Mouse (Mus musculus) myocyte (in vitro differentiated cells): ENCODE results near the gene Hibadh. TPM values are rescaled to one million over a fixed set of nuclear protein-coding genes. Genes with fewer than 3 reads are reported as not detected.

Experiments used
- H3K27me3 ChIP-seq: one replicate; pipeline ENCODE4 v1.6.1; 2011; ENCODE audit not compliant: control insufficient read depth, insufficient read depth, insufficient read length
- H3K36me3 ChIP-seq: one replicate; pipeline ENCODE4 v1.6.1; 2011; ENCODE audit not compliant: control insufficient read depth, insufficient read depth
- H3K4me2 ChIP-seq: one replicate; pipeline ENCODE4 v1.6.1; 2011; ENCODE audit warnings: low read depth, control low read depth
- H3K4me3 ChIP-seq: one replicate; pipeline ENCODE4 v1.5.1; 2011; ENCODE audit warnings: mild to moderate bottlenecking, control low read depth, moderate library complexity
- H3K79me2 ChIP-seq: one replicate; pipeline ENCODE4 v1.6.1; 2011; ENCODE audit not compliant: control insufficient read depth, insufficient read depth
- H3ac ChIP-seq: one replicate; pipeline ENCODE4 v1.6.1; 2011; ENCODE audit not compliant: control insufficient read depth, insufficient read length
- CEBPB ChIP-seq: IDR thresholded peaks from 2 replicates; pipeline ENCODE4 v1.6.1; 2011; ENCODE audit warnings: mild to moderate bottlenecking, moderate library complexity; ENCODE audit not compliant: poor library complexity, insufficient read depth, severe bottlenecking
- E2F4 ChIP-seq: IDR thresholded peaks from one replicate; pipeline ENCODE4 v1.6.1; 2011; ENCODE audit warnings: mild to moderate bottlenecking, control low read depth, moderate library complexity; ENCODE audit not compliant: insufficient read depth
- MAX ChIP-seq: IDR thresholded peaks from one replicate; pipeline ENCODE4 v1.6.1; 2011; ENCODE audit warnings: low read depth, mild to moderate bottlenecking, control low read depth
- MYOD1 ChIP-seq, 3 experiments: IDR thresholded peaks; one replicate each; pipeline ENCODE4 v1.6.1; 2011; ENCODE audit warnings: control low read depth in 2 of 3, low read depth in 2 of 3, mild to moderate bottlenecking in 2 of 3, moderate library complexity in 1 of 3; ENCODE audit not compliant: insufficient read length in 2 of 3, control insufficient read depth in 1 of 3
- MYOG ChIP-seq, 3 experiments: IDR thresholded peaks; one replicate each; pipeline ENCODE4 v1.6.1; 2011; ENCODE audit warnings: control low read depth in 2 of 3, low read depth in 2 of 3, mild to moderate bottlenecking in 2 of 3; ENCODE audit not compliant: insufficient read length in 2 of 3, control insufficient read depth in 1 of 3, insufficient read depth in 1 of 3
- POLR2A ChIP-seq: IDR thresholded peaks from one replicate; pipeline ENCODE4 v1.6.1; 2011; ENCODE audit warnings: low read depth, mild to moderate bottlenecking, control low read depth, moderate library complexity; ENCODE audit not compliant: insufficient read length
- POLR2AphosphoS2 ChIP-seq: IDR thresholded peaks from one replicate; pipeline ENCODE4 v1.6.1; 2011; ENCODE audit warnings: low read depth, control low read depth; ENCODE audit not compliant: insufficient read length
- REST ChIP-seq: IDR thresholded peaks from one replicate; pipeline ENCODE4 v1.6.1; 2011; ENCODE audit warnings: mild to moderate bottlenecking, control low read depth, moderate library complexity; ENCODE audit not compliant: insufficient read depth, insufficient read length
- SRF ChIP-seq: IDR thresholded peaks from one replicate; pipeline ENCODE4 v1.6.1; 2011; ENCODE audit warnings: low read depth; ENCODE audit not compliant: control insufficient read depth, insufficient read length
- TCF12 ChIP-seq: IDR thresholded peaks from one replicate; pipeline ENCODE4 v1.6.1; 2011; ENCODE audit warnings: mild to moderate bottlenecking, control low read depth; ENCODE audit not compliant: poor library complexity, insufficient read depth, severe bottlenecking
- TCF3 ChIP-seq: IDR thresholded peaks from one replicate; pipeline ENCODE4 v1.6.1; 2011; ENCODE audit warnings: low read depth, control low read depth; ENCODE audit not compliant: insufficient read length
- USF1 ChIP-seq: IDR thresholded peaks from one replicate; pipeline ENCODE4 v1.6.1; 2011; ENCODE audit warnings: low read depth, mild to moderate bottlenecking, control low read depth, moderate library complexity
- polyA plus RNA-seq: library from polyadenylated mRNA; unstranded; fragments of >200 nt; fragmentation: generic; extraction: Trizol; gene quantifications from one replicate; pipeline ENCODE4 v1.2.1, GENCODE M21; 2012; ENCODE audit warnings: missing spikeins

Hibadh gene
- polyA plus RNA-seq, 1 experiment = 37.0 TPM

GRCm38 (mm10) chr6:52531366-52532143, 108.6 kb downstream of the Hibadh start:
- Histone ChIP-seq H3K79me2 (no peaks in the 10 kb centered on the region), H3K27me3 (no peaks in the 10 kb centered on the region), H3K36me3 (no peaks in the 10 kb centered on the region), H3K4me2 (no peak overlapping the region), H3ac (no peak overlapping the region), H3K4me3 (no peak overlapping the region)
- no peak for TF ChIP-seq TCF3
- peak in 1 of 3 experiments; percentile 16 for TF ChIP-seq MYOD1 (IDR thresholded peaks at IDR 0.05; ENCODE audit: control insufficient read depth in 1 of 3, insufficient read length in 2 of 3, low read depth in 2 of 3)

DNA sequence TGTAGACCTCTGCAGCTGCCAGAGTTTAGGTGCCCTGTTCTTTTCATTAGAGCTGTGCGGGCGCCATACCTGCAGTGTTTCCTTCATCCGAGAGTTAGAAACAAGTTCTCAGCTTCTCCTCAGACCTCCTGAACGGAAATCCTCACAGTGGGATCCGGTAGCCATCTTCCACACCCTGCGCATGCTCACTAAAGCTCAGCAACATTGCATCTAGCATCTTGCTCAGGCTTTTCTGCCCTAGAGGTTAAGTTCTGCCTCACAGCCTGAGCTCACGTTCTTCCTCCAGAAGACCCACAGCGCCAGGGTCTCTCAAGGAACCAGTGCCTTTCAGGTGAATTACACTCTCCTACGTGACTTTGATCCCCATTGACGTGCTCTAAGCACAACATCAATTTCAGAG, 109.3 kb downstream of the Hibadh start:
- no peaks in the 10 kb centered on the region for H3K79me2 ChIP-seq
- H3K36me3 ChIP-seq = no peaks in the 10 kb centered on the region
- TF ChIP-seq TCF3 = no peak
- TF ChIP-seq MYOG (IDR thresholded peaks at IDR 0.05; ENCODE audit: control insufficient read depth in 1 of 3, insufficient read depth in 1 of 3, insufficient read length in 2 of 3, low read depth in 2 of 3) = no peak
- TF ChIP-seq MYOD1 (IDR thresholded peaks at IDR 0.05; ENCODE audit: control insufficient read depth in 1 of 3, insufficient read length in 2 of 3, low read depth in 2 of 3) = no peak
- no peak for TF ChIP-seq POLR2A
- TF ChIP-seq E2F4 = no peak
- no peak for TF ChIP-seq POLR2AphosphoS2
- TF ChIP-seq SRF = no peak
- no peak for TF ChIP-seq USF1
- no peak for TF ChIP-seq TCF12
- no peak for TF ChIP-seq REST
- no peak for TF ChIP-seq CEBPB
- no peak for TF ChIP-seq MAX
- no peak overlapping the region for H3ac ChIP-seq
- no peaks in the 10 kb centered on the region for H3K27me3 ChIP-seq
- no peak overlapping the region for H3K4me3 ChIP-seq
- no peak overlapping the region for H3K4me2 ChIP-seq

DNA sequence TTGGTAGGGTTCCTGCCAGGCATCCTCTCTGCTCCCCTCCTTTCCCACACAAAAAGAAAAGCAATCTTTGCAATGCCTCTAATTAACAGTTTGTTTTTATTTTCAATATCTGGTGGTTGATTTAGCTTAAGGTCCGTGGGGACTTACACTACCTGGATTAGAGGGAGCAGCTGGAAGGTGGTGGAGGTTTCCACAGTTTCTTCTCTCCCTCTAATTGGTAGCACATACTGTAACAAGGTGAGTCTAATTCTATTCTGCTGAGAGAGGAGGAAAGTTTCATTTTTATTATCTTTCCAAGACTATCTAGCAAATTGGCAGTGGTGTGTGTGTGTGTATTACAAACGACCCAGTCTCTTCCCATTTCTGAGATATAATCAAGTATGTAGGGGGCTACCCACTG, 116.0 kb downstream of the Hibadh start:
- TF ChIP-seq POLR2AphosphoS2 (no peak), TCF12 (no peak), REST (no peak), POLR2A (no peak), MYOG (IDR thresholded peaks at IDR 0.05; ENCODE audit: control insufficient read depth in 1 of 3, insufficient read depth in 1 of 3, insufficient read length in 2 of 3, low read depth in 2 of 3) (no peak), MYOD1 (IDR thresholded peaks at IDR 0.05; ENCODE audit: control insufficient read depth in 1 of 3, insufficient read length in 2 of 3, low read depth in 2 of 3) (no peak), SRF (no peak), E2F4 (no peak), USF1 (no peak), MAX (no peak), CEBPB (no peak), TCF3 (no peak)
- Histone ChIP-seq H3K36me3 (no peaks in the 10 kb centered on the region), H3ac (no peak overlapping the region)

DNA sequence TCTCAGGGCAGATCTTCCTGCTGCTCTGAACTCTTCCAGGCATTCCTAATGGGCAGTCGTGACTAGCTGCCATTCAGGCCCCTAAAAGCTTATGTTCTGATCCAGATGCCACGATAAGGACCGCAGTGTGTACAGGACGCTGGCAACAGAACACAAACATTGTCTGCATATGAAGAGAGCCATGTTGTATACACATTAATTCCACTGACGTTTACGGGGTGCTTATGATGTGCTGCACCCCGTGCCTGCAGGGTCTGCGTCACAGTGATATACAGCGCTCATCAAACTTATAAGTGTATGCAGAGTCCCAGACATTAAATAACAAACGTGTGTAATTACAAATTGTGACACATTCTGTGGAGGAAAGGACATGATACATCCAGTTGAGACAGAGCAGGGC, 121.5 kb downstream of the Hibadh start:
- Histone ChIP-seq H3K79me2 (no peaks in the 10 kb centered on the region), H3K27me3 (peaks cover 2% of the 10 kb centered on the region), H3K36me3 (no peaks in the 10 kb centered on the region), H3K4me3 (no peak overlapping the region), H3ac (no peak overlapping the region), H3K4me2 (no peak overlapping the region)
- TF ChIP-seq TCF3 (no peak), POLR2A (no peak), POLR2AphosphoS2 (no peak), MAX (no peak), MYOG (IDR thresholded peaks at IDR 0.05; ENCODE audit: control insufficient read depth in 1 of 3, insufficient read depth in 1 of 3, insufficient read length in 2 of 3, low read depth in 2 of 3) (no peak), REST (no peak), USF1 (no peak)

More for the DNA sequence above, 116.0 kb downstream of the Hibadh start:
- Histone ChIP-seq H3K27me3 (peaks cover 5% of the 10 kb centered on the region), H3K4me3 (no peak overlapping the region), H3K4me2 (no peak overlapping the region), H3K79me2 (no peaks in the 10 kb centered on the region)

- Histone ChIP-seq H3K4me2 (no peak overlapping the region), H3K36me3 (no peaks in the 10 kb centered on the region), H3ac (no peak overlapping the region), H3K4me3 (no peak overlapping the region), H3K27me3 (no peaks in the 10 kb centered on the region), H3K79me2 (no peaks in the 10 kb centered on the region)
- TF ChIP-seq MAX (no peak), MYOG (IDR thresholded peaks at IDR 0.05; ENCODE audit: control insufficient read depth in 1 of 3, insufficient read depth in 1 of 3, insufficient read length in 2 of 3, low read depth in 2 of 3) (no peak), TCF3 (no peak), MYOD1 (IDR thresholded peaks at IDR 0.05; ENCODE audit: control insufficient read depth in 1 of 3, insufficient read length in 2 of 3, low read depth in 2 of 3) (no peak), USF1 (no peak), CEBPB (no peak), POLR2A (no peak), POLR2AphosphoS2 (no peak), E2F4 (no peak), REST (no peak), SRF (no peak), TCF12 (no peak)
Measured at GRCm38 (mm10) chr6:52517272-52517671, 122.9 kb downstream of the Hibadh start.
